Mouse (Mus musculus): ENCODE measurements at regions not wholly inside any gene's neighbourhood (a gene's known extent, or its start where the extent isn't known, plus 50 kb on each side); places are given as distances from the start of the nearest gene placed in this dataset.

- no peak overlapping the region for H3K27ac ChIP-seq (replicated peaks; ENCODE audit: insufficient read depth, low read depth, low read length)
- no peaks in the 10 kb centered on the region for H3K4me1 ChIP-seq (ENCODE audit: control insufficient read depth, insufficient read depth, low read length)
- DNase-seq (ENCODE audit: extremely low read depth, low read depth, low spot score), result peak; percentile 43
- no peaks in the 10 kb centered on the region for H3K27me3 ChIP-seq (ENCODE audit: control insufficient read depth, insufficient read depth, low read length)
- no peaks in the 10 kb centered on the region for H3K36me3 ChIP-seq (ENCODE audit: control insufficient read depth, insufficient read depth, low read length)
- H3K79me2 ChIP-seq (ENCODE audit: control insufficient read depth, insufficient read depth, low read length), result no peaks in the 10 kb centered on the region
- TF ChIP-seq CTCF (IDR thresholded peaks at IDR 0.05; ENCODE audit: low read depth, low read length), result peak; percentile 80
- TF ChIP-seq POLR2A (IDR thresholded peaks at IDR 0.05; ENCODE audit: extremely low read depth, insufficient read depth, low read length), result no peak
- WGBS, result 11% methylated on average over 7 of the region's 7 CpGs
- no peak overlapping the region for H3K4me3 ChIP-seq (ENCODE audit: insufficient read depth, low read depth, low read length)
- no peak overlapping the region for H3K9ac ChIP-seq (ENCODE audit: low read depth, low read length)
Observed at GRCm38 (mm10) chr3:41228536-41228935, 145.7 kb upstream of the Pgrmc2 start.

GRCm38 (mm10) chr3:41220746-41221145, 137.9 kb upstream of the Pgrmc2 start:
- TF ChIP-seq CTCF (IDR thresholded peaks at IDR 0.05; ENCODE audit: low read depth, low read length) (no peak), POLR2A (IDR thresholded peaks at IDR 0.05; ENCODE audit: extremely low read depth, insufficient read depth, low read length) (no peak)
- no peaks in the 10 kb centered on the region for H3K36me3 ChIP-seq (ENCODE audit: control insufficient read depth, insufficient read depth, low read length)
- H3K4me3 ChIP-seq (ENCODE audit: insufficient read depth, low read depth, low read length), result no peak overlapping the region
- H3K9ac ChIP-seq (ENCODE audit: low read depth, low read length), result no peak overlapping the region
- no peak for DNase-seq (ENCODE audit: extremely low read depth, low read depth, low spot score)
- H3K27ac ChIP-seq (replicated peaks; ENCODE audit: insufficient read depth, low read depth, low read length), result no peak overlapping the region
- H3K27me3 ChIP-seq (ENCODE audit: control insufficient read depth, insufficient read depth, low read length), result no peaks in the 10 kb centered on the region
- no peaks in the 10 kb centered on the region for H3K4me1 ChIP-seq (ENCODE audit: control insufficient read depth, insufficient read depth, low read length)
- H3K79me2 ChIP-seq (ENCODE audit: control insufficient read depth, insufficient read depth, low read length), result no peaks in the 10 kb centered on the region

GRCm38 (mm10) chr3:41217770-41218169, 134.9 kb upstream of the Pgrmc2 start:
- no peaks in the 10 kb centered on the region for H3K27me3 ChIP-seq (ENCODE audit: control insufficient read depth, insufficient read depth, low read length)
- no peaks in the 10 kb centered on the region for H3K36me3 ChIP-seq (ENCODE audit: control insufficient read depth, insufficient read depth, low read length)
- no peak overlapping the region for H3K4me3 ChIP-seq (ENCODE audit: insufficient read depth, low read depth, low read length)
- H3K4me1 ChIP-seq (ENCODE audit: control insufficient read depth, insufficient read depth, low read length), result no peaks in the 10 kb centered on the region
- H3K9ac ChIP-seq (ENCODE audit: low read depth, low read length), result no peak overlapping the region
- H3K27ac ChIP-seq (replicated peaks; ENCODE audit: insufficient read depth, low read depth, low read length), result no peak overlapping the region
- no peaks in the 10 kb centered on the region for H3K79me2 ChIP-seq (ENCODE audit: control insufficient read depth, insufficient read depth, low read length)
- DNase-seq (ENCODE audit: extremely low read depth, low read depth, low spot score), result no peak
- TF ChIP-seq POLR2A (IDR thresholded peaks at IDR 0.05; ENCODE audit: extremely low read depth, insufficient read depth, low read length) (no peak), CTCF (IDR thresholded peaks at IDR 0.05; ENCODE audit: low read depth, low read length) (no peak)
- WGBS, result 91% methylated on average over 3 of the region's 3 CpGs

GRCm38 (mm10) chr3:41213533-41213932, 130.7 kb upstream of the Pgrmc2 start:
- Histone ChIP-seq H3K4me1 (ENCODE audit: control insufficient read depth, insufficient read depth, low read length) (no peaks in the 10 kb centered on the region), H3K4me3 (ENCODE audit: insufficient read depth, low read depth, low read length) (no peak overlapping the region), H3K27me3 (ENCODE audit: control insufficient read depth, insufficient read depth, low read length) (no peaks in the 10 kb centered on the region), H3K9ac (ENCODE audit: low read depth, low read length) (no peak overlapping the region), H3K27ac (replicated peaks; ENCODE audit: insufficient read depth, low read depth, low read length) (no peak overlapping the region), H3K36me3 (ENCODE audit: control insufficient read depth, insufficient read depth, low read length) (no peaks in the 10 kb centered on the region), H3K79me2 (ENCODE audit: control insufficient read depth, insufficient read depth, low read length) (no peaks in the 10 kb centered on the region)
- 90% methylated on average over 2 of the region's 2 CpGs for WGBS
- no peak for DNase-seq (ENCODE audit: extremely low read depth, low read depth, low spot score)
- no peak for TF ChIP-seq CTCF (IDR thresholded peaks at IDR 0.05; ENCODE audit: low read depth, low read length)

GRCm38 (mm10) chr3:41210333-41210732, 127.5 kb upstream of the Pgrmc2 start:
- no peaks in the 10 kb centered on the region for H3K79me2 ChIP-seq (ENCODE audit: control insufficient read depth, insufficient read depth, low read length)
- no peak for TF ChIP-seq CTCF (IDR thresholded peaks at IDR 0.05; ENCODE audit: low read depth, low read length)
- no peak for TF ChIP-seq POLR2A (IDR thresholded peaks at IDR 0.05; ENCODE audit: extremely low read depth, insufficient read depth, low read length)
- H3K9ac ChIP-seq (ENCODE audit: low read depth, low read length), result no peak overlapping the region
- DNase-seq (ENCODE audit: extremely low read depth, low read depth, low spot score), result no peak
- 78% methylated on average over 7 of the region's 7 CpGs for WGBS
- H3K4me3 ChIP-seq (ENCODE audit: insufficient read depth, low read depth, low read length), result no peak overlapping the region
- no peaks in the 10 kb centered on the region for H3K36me3 ChIP-seq (ENCODE audit: control insufficient read depth, insufficient read depth, low read length)
- no peaks in the 10 kb centered on the region for H3K27me3 ChIP-seq (ENCODE audit: control insufficient read depth, insufficient read depth, low read length)
- no peak overlapping the region for H3K27ac ChIP-seq (replicated peaks; ENCODE audit: insufficient read depth, low read depth, low read length)
- no peaks in the 10 kb centered on the region for H3K4me1 ChIP-seq (ENCODE audit: control insufficient read depth, insufficient read depth, low read length)

GRCm38 (mm10) chr3:41202895-41203294, 120.0 kb upstream of the Pgrmc2 start:
- 84% methylated on average over 13 of the region's 13 CpGs for WGBS
- no peak overlapping the region for H3K27ac ChIP-seq (replicated peaks; ENCODE audit: insufficient read depth, low read depth, low read length)

More at GRCm38 (mm10) chr3:41202895-41203294, 120.0 kb upstream of the Pgrmc2 start:
- no peak for DNase-seq (ENCODE audit: extremely low read depth, low read depth, low spot score)
- Histone ChIP-seq H3K36me3 (ENCODE audit: control insufficient read depth, insufficient read depth, low read length) (no peaks in the 10 kb centered on the region), H3K4me1 (ENCODE audit: control insufficient read depth, insufficient read depth, low read length) (no peaks in the 10 kb centered on the region), H3K4me3 (ENCODE audit: insufficient read depth, low read depth, low read length) (no peak overlapping the region), H3K79me2 (ENCODE audit: control insufficient read depth, insufficient read depth, low read length) (no peaks in the 10 kb centered on the region), H3K27me3 (ENCODE audit: control insufficient read depth, insufficient read depth, low read length) (no peaks in the 10 kb centered on the region), H3K9ac (ENCODE audit: low read depth, low read length) (no peak overlapping the region)
- TF ChIP-seq CTCF (IDR thresholded peaks at IDR 0.05; ENCODE audit: low read depth, low read length) (no peak), POLR2A (IDR thresholded peaks at IDR 0.05; ENCODE audit: extremely low read depth, insufficient read depth, low read length) (no peak)
